Mouse (Mus musculus): ENCODE data around the gene Nfyb. TPM values are rescaled to one million over a fixed set of nuclear protein-coding genes. Genes with fewer than 3 reads are reported as not detected.

The Nfyb gene
- total and polyA plus RNA-seq, 3 experiments: 24.0 to 39.6 (median 26.6) TPM

GRCm38 (mm10) chr10:82698712-82699261 lies 65.2 kb downstream of the Nfyb start (continued):
- TF ChIP-seq IRF4 (IDR thresholded peaks at IDR 0.05; ENCODE audit: low read depth, low read length): peak; percentile 25; the same call in 1 of the 2 replicates
- TF ChIP-seq TBP (conservative IDR thresholded peaks at IDR 0.05; ENCODE audit: low read depth, low read length): no peak
- peak; percentile 75 for TF ChIP-seq NELFE (IDR thresholded peaks at IDR 0.05; ENCODE audit: low read depth, low read length)
- peak; percentile 77 for TF ChIP-seq USF2 (conservative IDR thresholded peaks at IDR 0.05; ENCODE audit: low read depth, low read length)
- TF ChIP-seq JUND (conservative IDR thresholded peaks at IDR 0.05; ENCODE audit: low read depth, low read length): no peak
- TF ChIP-seq SIN3A (IDR thresholded peaks at IDR 0.05; ENCODE audit: low read length): no peak; the same call in 1 of the 2 replicates
- no peak for TF ChIP-seq CTCF (conservative IDR thresholded peaks at IDR 0.05 in 1 of 2, IDR thresholded peaks at IDR 0.05 in 1 of 2; ENCODE audit: low read depth in 2 of 2, low read length in 2 of 2)
- no peak; the same call in 1 of the 2 replicates for TF ChIP-seq ELF1 (IDR thresholded peaks at IDR 0.05; ENCODE audit: low read depth, low read length)
- peak; percentile 85 for TF ChIP-seq MAZ (IDR thresholded peaks at IDR 0.05; ENCODE audit: low read depth, low read length)
- TF ChIP-seq RCOR1 (conservative IDR thresholded peaks at IDR 0.05; ENCODE audit: low read depth, low read length): no peak
- TF ChIP-seq MAX (IDR thresholded peaks at IDR 0.05; ENCODE audit: low read length): peak; percentile 70; the same call in 1 of the 2 replicates
- TF ChIP-seq SMC3 (IDR thresholded peaks at IDR 0.05; ENCODE audit: low read depth, low read length): no peak
- TF ChIP-seq MYC (IDR thresholded peaks at IDR 0.05; ENCODE audit: low read depth, low read length): no peak
- no peak for TF ChIP-seq UBTF (IDR thresholded peaks at IDR 0.05; ENCODE audit: low read depth, low read length)
- TF ChIP-seq MAFK (IDR thresholded peaks at IDR 0.05; ENCODE audit: insufficient replicate concordance, low read length): no peak

Other genes starting within 250 kb of the Nfyb start
- gene 1190007I07Rik, start 140.9 kb downstream of the Nfyb start, total RNA-seq (2012; rRNA removed): 35.7 and 40.0 TPM in 2 replicates
- 59.7 and 70.5 TPM in 2 replicates for gene 1190007I07Rik, start 140.9 kb downstream of the Nfyb start, total RNA-seq (2014; rRNA removed)
- gene 1190007I07Rik, start 140.9 kb downstream of the Nfyb start, polyA plus RNA-seq (2012; ENCODE audit: insufficient read length, low read depth): 43.8 and 53.6 TPM in 2 replicates
- 63.0 and 70.0 TPM in 2 replicates for gene Tdg, start 134.3 kb downstream of the Nfyb start, total RNA-seq (2012; rRNA removed)
- gene Tdg, start 134.3 kb downstream of the Nfyb start, total RNA-seq (2014; rRNA removed): 85.8 and 88.9 TPM in 2 replicates
- 115 and 129 TPM in 2 replicates for gene Tdg, start 134.3 kb downstream of the Nfyb start, polyA plus RNA-seq (2012; ENCODE audit: insufficient read length, low read depth)
- gene Glt8d2, start 73.5 kb downstream of the Nfyb start, total RNA-seq (2012; rRNA removed): not detected in 2 replicates
- gene Glt8d2, start 73.5 kb downstream of the Nfyb start, total RNA-seq (2014; rRNA removed): not detected in 2 replicates
- gene Glt8d2, start 73.5 kb downstream of the Nfyb start, polyA plus RNA-seq (2012; ENCODE audit: insufficient read length, low read depth): not detected in 2 replicates
- gene Hcfc2, start 68.0 kb downstream of the Nfyb start, total RNA-seq (2012; rRNA removed): 12.1 and 13.0 TPM in 2 replicates
- 12.3 and 13.8 TPM in 2 replicates for gene Hcfc2, start 68.0 kb downstream of the Nfyb start, total RNA-seq (2014; rRNA removed)
- gene Hcfc2, start 68.0 kb downstream of the Nfyb start, polyA plus RNA-seq (2012; ENCODE audit: insufficient read length, low read depth): 8.8 and 10.5 TPM in 2 replicates
- 92.1 and 106 TPM in 2 replicates for gene Txnrd1, start 69.8 kb upstream of the Nfyb start, total RNA-seq (2012; rRNA removed)
- 133 and 147 TPM in 2 replicates for gene Txnrd1, start 69.8 kb upstream of the Nfyb start, total RNA-seq (2014; rRNA removed)
- gene Txnrd1, start 69.8 kb upstream of the Nfyb start, polyA plus RNA-seq (2012; ENCODE audit: insufficient read length, low read depth): 254 and 256 TPM in 2 replicates
- 1.5 and 1.6 TPM in 2 replicates for gene Eid3, start 102.5 kb upstream of the Nfyb start, total RNA-seq (2012; rRNA removed)
- gene Eid3, start 102.5 kb upstream of the Nfyb start, total RNA-seq (2014; rRNA removed): 1.4 and 1.7 TPM in 2 replicates
- gene Eid3, start 102.5 kb upstream of the Nfyb start, polyA plus RNA-seq (2012; ENCODE audit: insufficient read length, low read depth): 3.5 and 4.0 TPM in 2 replicates
- 3.6 TPM in 2 replicates for gene Chst11, start 221.4 kb upstream of the Nfyb start, total RNA-seq (2012; rRNA removed)
- 5.2 and 5.3 TPM in 2 replicates for gene Chst11, start 221.4 kb upstream of the Nfyb start, total RNA-seq (2014; rRNA removed)
- gene Chst11, start 221.4 kb upstream of the Nfyb start, polyA plus RNA-seq (2012; ENCODE audit: insufficient read length, low read depth): 3.5 and 4.5 TPM in 2 replicates

Data from CH12.LX (cell line).